Mouse (Mus musculus): ENCODE results near the gene Actb. TPM values are rescaled to one million over a fixed set of nuclear protein-coding genes. Genes with fewer than 3 reads are reported as not detected.

Gene Actb
- polyA plus RNA-seq, 1 experiment from 2014 or later: 14,549 TPM

DNA sequence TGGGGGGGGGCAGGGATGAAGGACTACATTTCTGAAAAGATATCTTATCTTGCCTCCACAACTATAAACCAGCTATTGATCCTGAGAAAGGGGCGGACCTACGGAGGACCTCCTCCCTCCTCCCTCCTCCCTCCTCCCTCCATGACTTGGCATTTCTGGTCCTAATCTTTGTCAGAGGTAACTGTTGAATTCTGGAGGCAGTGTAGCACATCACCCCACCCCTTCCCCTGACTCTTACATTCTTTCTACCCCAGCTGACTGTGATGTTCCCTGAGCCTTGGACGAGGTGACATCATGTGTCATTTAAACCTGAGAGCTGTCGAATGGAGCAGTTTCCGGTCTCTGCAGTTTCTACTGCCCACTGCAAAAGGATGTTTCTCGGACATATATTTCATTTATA lies 53.0 kb downstream of the Actb start:
- Histone ChIP-seq H3K27me3 (ENCODE audit: control insufficient read depth, insufficient read depth, low read length) (no peaks in the 10 kb centered on the region), H3K9me3 (ENCODE audit: control insufficient read depth, low read length) (no peaks in the 10 kb centered on the region), H3K27ac (no peak overlapping the region), H3K36me3 (replicated peaks; ENCODE audit: control insufficient read depth, insufficient read depth) (no peaks in the 10 kb centered on the region), H3K4me3 (replicated peaks; ENCODE audit: low read length) (no peak overlapping the region), H3K4me2 (replicated peaks) (no peak overlapping the region), H3K4me1 (replicated peaks; ENCODE audit: control insufficient read depth, insufficient read depth, low read length) (no peaks in the 10 kb centered on the region), H3K9ac (no peak overlapping the region)
- DNase-seq (ENCODE audit: low spot score): no peak
- 83% methylated on average over 6 of the region's 6 CpGs for WGBS
- ATAC-seq (ENCODE audit: low FRiP score): no peak

Other genes with a start within 250 kb of the Actb start
- 81.0 and 82.8 TPM in 2 replicates for gene Slc29a4, start 214.2 kb downstream of the Actb start, polyA plus RNA-seq (2014; fragmentation: Nextera tagmentation; extraction: Ambion mirVana)
- gene Tnrc18, start 89.1 kb downstream of the Actb start, polyA plus RNA-seq (2014; fragmentation: Nextera tagmentation; extraction: Ambion mirVana): 34.1 and 38.9 TPM in 2 replicates
- gene Fbxl18, start 11.3 kb downstream of the Actb start, polyA plus RNA-seq (2014; fragmentation: Nextera tagmentation; extraction: Ambion mirVana): 26.1 TPM in 2 replicates
- 459 and 508 TPM in 2 replicates for gene Fscn1, start 53.6 kb upstream of the Actb start, polyA plus RNA-seq (2014; fragmentation: Nextera tagmentation; extraction: Ambion mirVana)
- gene Rnf216, start 206.2 kb upstream of the Actb start, polyA plus RNA-seq (2014; fragmentation: Nextera tagmentation; extraction: Ambion mirVana): 29.4 and 29.8 TPM in 2 replicates
- gene Olfr718-ps1, start 240.8 kb upstream of the Actb start, polyA plus RNA-seq (2014; fragmentation: Nextera tagmentation; extraction: Ambion mirVana): 0.07 TPM in 1 of 2 replicates, not detected in the other

Measured in hindbrain, embryonic 14.5 days (tissue).